30 mouse cellular contexts compared by ENCODE assay signal in the genomic region with DNA sequence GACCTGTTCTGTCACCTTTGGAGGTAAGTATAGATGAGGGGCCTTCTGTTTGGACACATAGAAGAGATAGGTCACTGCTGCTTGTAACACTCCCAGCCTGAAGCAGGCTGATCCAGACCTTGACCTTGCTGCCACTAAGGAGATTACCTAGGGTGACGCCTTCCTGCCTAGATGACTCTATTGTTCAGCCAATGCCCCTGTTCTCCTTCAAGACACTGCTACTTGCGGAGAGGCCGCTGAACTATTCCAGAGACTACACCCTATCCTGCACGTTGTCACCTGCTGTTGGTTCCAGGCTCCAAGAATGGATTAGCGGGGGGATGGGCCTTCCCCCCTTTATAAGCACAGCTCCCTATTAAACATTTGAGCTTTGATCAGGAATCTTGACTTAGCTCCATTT. TPM values are rescaled to one million over a fixed set of nuclear protein-coding genes. Genes with fewer than 3 reads are reported as not detected.
DNase-seq lines count a peak whose midpoint lies in the region; ATAC-seq lines count a peak whose summit lies in the region.
"Had no signal": no experiment of that assay in that cellular context is flagged by ENCODE, and none has a peak within 500 bp of the region (broad histone marks: within the 10 kb centered on the region; RNA-seq: fewer than 3 reads in every experiment).

No protein-coding gene starts in this region.

- no peak overlapping the region for H3K4me3 ChIP-seq in forebrain, embryonic 12.5 days (replicated peaks)

- no peak for ATAC-seq in forebrain, embryonic 12.5 days (ENCODE audit: low FRiP score)
- ATAC-seq: activated CD4-positive, CD25-positive, alpha-beta regulatory T cell, adult 4 months; CD4-positive, CD25-positive, alpha-beta regulatory T cell, adult 4 months; Patski had no signal

- DNase-seq in ES-CJ7 (ENCODE audit: low read depth, low spot score) (peak; percentile 60), R1 (ENCODE audit: low read depth, low spot score) (peak; percentile 83), ZHBTc4 (ENCODE audit: low read depth, low spot score) (peak; percentile 37)
- DNase-seq in frontal cortex, postnatal 36 days (ENCODE audit: low spot score in 2 of 2) = no peak
- no peak for DNase-seq in left cerebral cortex, adult 18-20 months (ENCODE audit: low spot score in 2 of 2)
- DNase-seq: adrenal gland, adult 2 months; adrenal gland, adult 8-10 months; adrenal gland, postnatal 10 days; adrenal gland, postnatal 14 days; adrenal gland, postnatal 25 days; adrenal gland, postnatal 36 days; B cell, adult 2 months; cerebellum, adult 11 months; cerebellum, adult 11-12 months; cerebellum, adult 18-20 months; cerebellum, adult 2 months; cerebellum, adult 8-10 months; cerebellum, adult 9-10 months had no signal

- H3K4me1 ChIP-seq in forebrain, embryonic 12.5 days = no peaks in the 10 kb centered on the region

- H3K9ac ChIP-seq in forebrain, embryonic 12.5 days = no peak overlapping the region

- H3K9me3 ChIP-seq in forebrain, embryonic 12.5 days = peaks cover 16% of the 10 kb centered on the region; the same call in 1 of the 2 replicates
- H3K9me3 ChIP-seq: G1E had no signal

- no peak overlapping the region for H3K4me2 ChIP-seq in forebrain, embryonic 12.5 days

- no peak overlapping the region for H3K27ac ChIP-seq in forebrain, embryonic 12.5 days

- H3K27me3 ChIP-seq in forebrain, embryonic 12.5 days = no peaks in the 10 kb centered on the region
- H3K27me3 ChIP-seq: CH12.LX had no signal

- WGBS in forebrain, embryonic 12.5 days = 83% methylated on average over 5 of the region's 5 CpGs

- H3K36me3 ChIP-seq in forebrain, embryonic 12.5 days (replicated peaks) = no peaks in the 10 kb centered on the region
- H3K36me3 ChIP-seq: G1E had no signal

RNA-seq across cellular contexts. Expression of a gene that starts 13.4 kb away (rescaled TPM):
- polyA plus RNA-seq in forebrain, embryonic 12.5 days (2016; fragmentation: Nextera tagmentation; extraction: Ambion mirVana) = not detected in 2 replicates
- not detected for total RNA-seq in left cerebral cortex, adult 18-20 months (2021)
- total RNA-seq: adrenal gland, adult 18-20 months; adrenal gland, adult 2 months; adrenal gland, adult 8-10 months; adrenal gland, postnatal 10 days; adrenal gland, postnatal 14 days; adrenal gland, postnatal 25 days; adrenal gland, postnatal 36 days; adrenal gland, postnatal 4 days; ES-E14; MEL had no signal
- polyA plus RNA-seq: activated CD4-positive, CD25-positive, alpha-beta regulatory T cell, adult 4 months; adrenal gland, adult 2 months; brain, embryonic 14.5 days; C2C12; CD4-positive, CD25-positive, alpha-beta regulatory T cell, adult 4 months; cerebellum, adult 2 months; G1E; Patski had no signal

RNA-seq across cellular contexts. Expression of a gene that starts 24.2 kb away (rescaled TPM):
- 9.1 and 11.8 TPM in 2 replicates for polyA plus RNA-seq in forebrain, embryonic 12.5 days (2016; fragmentation: Nextera tagmentation; extraction: Ambion mirVana)
- total RNA-seq in left cerebral cortex, adult 18-20 months (2021) = 10 to 100 TPM in 1 of 2 experiments, 1 to 10 TPM in 1; 9.2 to 10.9 TPM

Comparison
In these comparisons a context has a peak if more than half of its experiments do, and no peak if none do; other contexts are left out.
1. DNase-seq: peak in ES-CJ7 (single experiment), R1 (single experiment) and ZHBTc4 (single experiment); none in frontal cortex, postnatal 36 days (0 of 2) and left cerebral cortex, adult 18-20 months (0 of 2).